Mouse (Mus musculus) heart, embryonic 11.5 days (tissue): ENCODE data around the gene Wdr5. TPM values are rescaled to one million over a fixed set of nuclear protein-coding genes. Genes with fewer than 3 reads are reported as not detected.

Experiments
- ATAC-seq: fragments of 200-750 bp; cut with Nextera tagmentation; replicated peaks from 2 replicates; pipeline ENCODE4 v1.8.0; 2017; ENCODE audit warnings: moderate library complexity; ENCODE audit not compliant: insufficient number of reproducible peaks, low FRiP score, low TSS enrichment
- H3K27ac ChIP-seq: fragments of 300-500 bp; sonication (generic); 2 replicates; pipeline ENCODE4 v1.5.1; 2014; ENCODE audit warnings: mild to moderate bottlenecking, low read depth, low read length
- H3K27me3 ChIP-seq: fragments of 300-500 bp; sonication (generic); 2 replicates; pipeline ENCODE4 v1.6.1; 2014; ENCODE audit warnings: mild to moderate bottlenecking, low read length, mixed read lengths; ENCODE audit not compliant: control insufficient read depth, insufficient read depth
- H3K36me3 ChIP-seq: fragments of 300-500 bp; sonication (generic); 2 replicates; pipeline ENCODE4 v1.6.1; 2014; ENCODE audit warnings: mild to moderate bottlenecking, low read length, moderate library complexity, mixed read lengths; ENCODE audit not compliant: control insufficient read depth, insufficient read depth
- H3K4me1 ChIP-seq: fragments of 300-500 bp; sonication (generic); 2 replicates; pipeline ENCODE4 v1.6.1; 2014; ENCODE audit warnings: low read length; ENCODE audit not compliant: control insufficient read depth, insufficient read depth
- H3K4me2 ChIP-seq: fragments of 300-500 bp; sonication (generic); 2 replicates; pipeline ENCODE4 v1.6.1; 2014; ENCODE audit warnings: mild to moderate bottlenecking, moderate library complexity
- H3K4me3 ChIP-seq: fragments of 300-500 bp; sonication (generic); 2 replicates; pipeline ENCODE4 v1.5.1; 2014; ENCODE audit warnings: low read depth, low read length
- H3K9ac ChIP-seq: fragments of 300-500 bp; sonication (generic); 2 replicates; pipeline ENCODE4 v1.6.1; 2014; ENCODE audit warnings: mild to moderate bottlenecking, low read depth, low read length, moderate library complexity
- H3K9me3 ChIP-seq: fragments of 300-500 bp; sonication (generic); replicated peaks from 2 replicates; pipeline ENCODE4 v1.6.1; 2016; ENCODE audit warnings: low read length; ENCODE audit not compliant: control insufficient read depth
- WGBS: fragments of 180-500 bp; shearing (Covaris S2); extraction: QIAGEN DNeasy Blood & Tissue Kit; methylation state at CpG from one replicate; pipeline ENCODE4 v1.1.7; 2014; ENCODE audit not compliant: insufficient replicate concordance; 5-methylcytosine and 5-hydroxymethylcytosine counted together
- polyA plus RNA-seq: library from polyadenylated mRNA; unstranded; fragments of >200 nt; fragmentation: Nextera tagmentation; extraction: Ambion mirVana; gene quantifications from 2 replicates; pipeline ENCODE4 v1.2.1, GENCODE M21; 2014

Wdr5 gene
- polyA plus RNA-seq, 1 experiment from 2014 or later = 37.2 TPM

DNA sequence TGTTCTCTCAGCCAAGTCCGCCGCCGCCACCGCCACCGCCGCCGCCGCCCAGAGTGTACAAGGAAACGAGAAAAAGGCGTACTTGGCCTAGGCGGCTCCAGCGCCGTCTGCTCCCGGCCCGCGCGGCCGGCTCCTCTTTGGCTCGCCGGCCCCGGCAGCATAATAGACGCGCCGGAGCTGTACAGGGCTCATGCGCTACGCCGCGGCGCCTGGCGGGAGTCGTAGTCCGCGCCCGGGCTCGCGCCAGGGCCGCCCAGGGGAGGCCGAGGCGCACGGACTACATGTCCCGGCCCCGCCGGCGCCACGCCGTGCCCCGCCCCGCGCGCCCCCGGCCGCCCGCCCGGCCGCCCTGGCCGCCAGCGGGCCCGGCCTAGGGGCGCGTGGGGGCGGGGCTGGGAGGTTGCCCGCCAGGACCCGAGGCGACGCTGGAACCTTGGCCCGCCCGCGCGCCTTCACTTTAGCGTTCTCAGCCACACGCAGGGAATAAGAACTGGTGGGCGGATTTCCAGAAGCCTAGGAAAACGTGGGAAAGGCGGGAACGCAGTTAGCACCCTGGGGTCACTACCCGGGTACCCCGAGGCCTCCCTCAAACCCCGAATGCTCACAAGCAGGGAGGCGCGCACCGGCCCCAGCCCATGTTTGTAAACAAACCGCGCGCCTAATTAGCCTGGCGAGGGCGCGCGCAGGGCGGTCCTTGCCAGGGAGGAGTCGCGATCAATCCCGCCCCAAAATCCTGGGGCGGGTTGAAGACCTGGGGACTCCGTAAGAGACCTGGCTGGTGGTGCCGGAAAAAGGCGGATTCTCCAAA, 39.3 kb upstream of the Wdr5 start:
- H3K9me3 ChIP-seq = no peaks in the 10 kb centered on the region
- peaks cover 38% of the 10 kb centered on the region for H3K4me1 ChIP-seq
- peak overlapping the region; percentile 98 for H3K4me3 ChIP-seq
- ATAC-seq = peak; percentile 97
- peaks cover 3% of the 10 kb centered on the region; the same call in 1 of the 2 replicates for H3K36me3 ChIP-seq
- H3K9ac ChIP-seq = peak overlapping the region; percentile 97
- under 1% methylated on average over 71 of the region's 96 CpGs for WGBS
- peak overlapping the region; percentile 97 for H3K27ac ChIP-seq
- H3K4me2 ChIP-seq = peak overlapping the region; percentile 93
- no peaks in the 10 kb centered on the region for H3K27me3 ChIP-seq

DNA sequence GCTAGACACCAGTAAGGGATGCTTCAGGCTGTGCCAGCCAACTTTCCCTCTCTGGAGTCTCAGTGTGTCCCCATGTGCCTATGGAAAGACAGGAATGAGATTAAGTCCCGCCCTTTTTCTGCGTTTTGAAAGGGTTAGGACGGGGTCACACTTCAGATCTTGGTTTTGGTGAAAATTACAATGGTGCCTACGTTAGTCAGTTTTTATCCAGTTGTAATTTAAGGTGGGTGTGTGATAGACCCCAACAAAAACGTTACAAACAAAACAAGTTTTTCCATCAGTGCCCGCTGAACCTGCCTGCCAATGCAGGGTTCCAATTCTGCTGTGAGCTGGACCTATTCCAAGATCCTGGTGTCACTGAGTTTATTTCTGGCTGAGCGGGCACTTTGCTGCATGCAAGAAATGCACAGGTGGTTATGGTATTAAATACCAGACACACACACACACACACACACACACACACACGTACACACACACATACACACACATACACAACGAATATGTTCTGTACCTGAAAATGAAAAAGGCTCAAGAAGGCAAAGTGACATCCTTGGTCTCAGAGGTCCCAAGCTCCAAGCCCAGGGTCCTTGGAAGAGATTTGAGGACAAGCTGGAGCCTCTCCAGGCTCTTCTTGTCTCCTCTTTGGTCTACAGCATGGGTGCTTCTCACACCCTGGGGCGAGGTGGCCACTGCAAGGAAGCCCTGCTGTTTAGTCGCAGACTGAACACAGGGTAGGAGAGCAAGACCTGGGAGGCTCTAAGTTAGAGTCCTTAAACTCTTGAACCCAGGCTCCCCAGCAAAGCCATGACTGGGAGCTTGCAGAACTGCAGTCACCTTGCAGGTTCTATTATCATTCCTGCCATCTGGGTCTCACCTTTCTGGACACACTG, 38.4 kb upstream of the Wdr5 start:
- Histone ChIP-seq H3K4me2 (peak overlapping the region; percentile 93), H3K9ac (peak overlapping the region; percentile 76), H3K27ac (peak overlapping the region; percentile 95), H3K36me3 (no peaks in the 10 kb centered on the region), H3K4me1 (peaks cover 30% of the 10 kb centered on the region), H3K4me3 (peak overlapping the region; percentile 98), H3K27me3 (no peaks in the 10 kb centered on the region), H3K9me3 (no peaks in the 10 kb centered on the region)
- no peak for ATAC-seq
- WGBS = 31% methylated on average over 11 of the region's 11 CpGs

DNA sequence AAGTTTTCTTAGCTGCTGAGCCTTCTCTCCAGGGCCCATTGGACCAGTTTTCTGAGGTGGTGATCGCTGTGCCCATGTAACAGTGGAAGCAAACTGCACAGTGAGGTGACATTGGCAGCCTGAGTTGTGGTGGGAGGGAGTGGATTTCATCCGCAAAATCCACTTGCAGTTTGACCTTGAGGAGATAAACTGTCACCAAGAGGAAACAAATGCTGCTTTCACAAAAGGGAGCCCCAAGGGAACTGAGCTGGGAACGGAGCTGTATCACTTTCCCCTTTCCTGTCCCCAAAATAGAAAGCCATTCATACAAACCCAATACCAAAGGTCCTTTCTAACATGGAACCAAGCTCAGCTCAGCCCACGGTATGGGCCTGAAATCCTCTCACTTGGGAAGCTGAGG, 35.1 kb upstream of the Wdr5 start:
- no peaks in the 10 kb centered on the region for H3K9me3 ChIP-seq
- no peaks in the 10 kb centered on the region for H3K36me3 ChIP-seq
- no peaks in the 10 kb centered on the region for H3K27me3 ChIP-seq
- no peak overlapping the region for H3K4me2 ChIP-seq
- H3K9ac ChIP-seq = no peak overlapping the region
- H3K4me3 ChIP-seq = no peak overlapping the region
- peaks cover 5% of the 10 kb centered on the region; the same call in 1 of the 2 replicates for H3K4me1 ChIP-seq
- WGBS = 57% methylated on average over 4 of the region's 4 CpGs
- H3K27ac ChIP-seq = no peak overlapping the region
- ATAC-seq = no peak

DNA sequence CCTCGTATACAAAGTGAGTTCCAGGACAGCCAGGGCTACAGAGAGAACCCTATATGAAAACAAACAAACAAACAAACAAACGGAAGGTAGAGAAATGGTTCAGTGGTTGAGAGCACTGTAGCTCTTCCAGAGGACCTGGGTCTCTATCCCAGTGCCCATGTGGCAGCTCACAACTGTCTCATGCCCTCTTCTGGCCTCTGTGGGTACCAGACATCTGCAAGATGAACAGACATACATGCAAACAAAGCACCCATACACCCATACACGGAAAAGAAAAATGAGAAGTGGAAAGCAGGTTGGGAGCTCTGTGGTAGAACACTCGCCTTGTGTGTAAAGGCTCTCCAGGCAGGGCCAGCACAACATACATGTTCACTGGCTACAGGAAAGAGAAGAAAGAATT, 34.6 kb upstream of the Wdr5 start:
- Histone ChIP-seq H3K27ac (no peak overlapping the region), H3K36me3 (no peaks in the 10 kb centered on the region), H3K9ac (no peak overlapping the region), H3K9me3 (no peaks in the 10 kb centered on the region), H3K4me3 (no peak overlapping the region), H3K27me3 (no peaks in the 10 kb centered on the region), H3K4me2 (no peak overlapping the region), H3K4me1 (peaks cover 5% of the 10 kb centered on the region; the same call in 1 of the 2 replicates)
- no peak for ATAC-seq
- WGBS = 74% methylated on average over 4 of the region's 4 CpGs

DNA sequence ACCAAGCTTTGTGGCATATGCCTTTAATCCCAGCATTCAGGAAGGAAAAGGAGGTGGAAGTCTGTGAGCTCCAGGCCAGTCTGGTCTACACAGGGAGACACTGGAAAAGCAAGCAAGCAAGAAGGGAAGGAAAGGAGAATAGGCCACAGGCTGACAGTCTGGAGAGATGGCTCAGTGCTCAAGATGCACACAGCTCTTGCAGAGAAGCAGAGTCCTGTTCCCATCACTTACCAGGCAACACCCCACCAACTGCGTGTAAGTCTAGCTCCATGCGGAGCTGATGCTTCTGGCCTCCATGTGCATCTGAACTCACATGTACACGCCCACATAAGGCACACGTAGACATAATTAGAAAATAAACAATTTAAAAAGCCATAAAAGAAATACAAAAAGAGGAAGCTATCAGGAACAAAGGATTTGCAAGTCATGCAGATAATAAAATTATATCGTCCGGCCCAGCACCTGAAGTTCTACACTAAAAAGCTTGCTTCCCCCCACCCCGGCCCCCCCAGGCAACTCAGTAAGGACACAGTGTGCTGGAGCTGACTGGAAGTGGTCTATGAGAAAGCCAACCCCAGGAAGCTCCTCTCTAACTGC, 32.6 kb upstream of the Wdr5 start:
- H3K4me2 ChIP-seq = no peak overlapping the region
- H3K4me1 ChIP-seq = no peaks in the 10 kb centered on the region
- WGBS = 77% methylated on average over 7 of the region's 7 CpGs

DNA sequence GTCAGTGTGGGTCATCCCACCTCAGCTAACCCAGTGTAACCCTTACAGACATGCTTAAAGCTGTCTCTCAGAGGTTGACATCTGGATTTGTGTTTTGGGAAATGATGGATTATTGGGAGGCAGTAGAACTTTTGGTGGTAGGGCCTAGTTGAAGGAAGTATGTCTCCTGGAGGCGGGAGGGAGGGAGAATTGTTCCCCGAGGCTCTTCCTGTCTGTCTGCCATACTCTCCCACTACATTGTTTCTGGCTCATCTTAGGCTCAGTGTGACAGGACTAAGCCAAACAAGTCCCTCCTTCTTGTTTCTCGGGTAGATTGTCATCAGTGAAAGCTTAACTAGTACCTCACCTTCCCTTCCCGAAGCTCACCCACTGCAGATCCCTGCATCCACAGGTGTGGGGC, 28.2 kb upstream of the Wdr5 start:
- Histone ChIP-seq H3K4me3 (no peak overlapping the region), H3K36me3 (no peaks in the 10 kb centered on the region), H3K4me2 (no peak overlapping the region), H3K27ac (no peak overlapping the region), H3K4me1 (no peaks in the 10 kb centered on the region), H3K9ac (no peak overlapping the region), H3K9me3 (no peaks in the 10 kb centered on the region), H3K27me3 (no peaks in the 10 kb centered on the region)
- no peak for ATAC-seq
- 55% methylated on average over 4 of the region's 4 CpGs for WGBS

More for the DNA sequence above, 32.6 kb upstream of the Wdr5 start:
- Histone ChIP-seq H3K36me3 (no peaks in the 10 kb centered on the region), H3K27ac (no peak overlapping the region), H3K27me3 (no peaks in the 10 kb centered on the region), H3K4me3 (no peak overlapping the region), H3K9me3 (no peaks in the 10 kb centered on the region), H3K9ac (no peak overlapping the region)
- no peak for ATAC-seq

DNA sequence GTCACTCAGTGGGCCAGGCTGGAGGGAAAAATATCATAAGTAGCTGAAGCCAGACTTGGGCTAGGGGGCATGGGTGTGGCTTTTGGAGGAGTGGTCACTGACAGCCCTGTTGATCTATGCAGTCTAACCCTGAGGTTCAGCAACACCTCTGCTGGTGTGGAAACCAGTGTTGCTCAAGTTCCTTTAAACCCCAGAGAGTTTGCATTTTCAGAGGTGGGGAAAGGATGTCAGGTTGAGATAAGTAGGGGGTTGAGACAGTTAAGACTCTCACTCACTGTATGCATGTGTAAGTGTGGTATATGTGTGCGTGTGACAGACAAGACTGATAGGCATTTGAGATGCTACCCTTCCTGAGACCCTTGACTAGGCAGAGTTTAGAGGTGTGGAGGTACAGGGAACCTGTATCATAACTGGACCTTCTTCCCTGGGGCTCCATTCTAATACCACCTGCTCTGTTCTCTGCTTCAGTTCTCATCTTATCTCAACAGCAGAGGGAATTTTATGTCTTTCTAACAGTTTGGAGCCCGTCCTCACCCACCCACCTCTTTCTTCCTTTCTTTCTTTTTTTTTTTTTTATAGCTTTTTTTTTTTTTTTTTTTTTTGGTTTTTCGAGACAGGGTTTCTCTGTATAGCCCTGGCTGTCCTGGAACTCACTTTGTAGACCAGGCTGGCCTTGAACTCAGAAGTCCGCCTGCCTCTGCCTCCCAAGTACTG, 27.5 kb upstream of the Wdr5 start:
- Histone ChIP-seq H3K4me2 (no peak overlapping the region), H3K27ac (no peak overlapping the region), H3K27me3 (no peaks in the 10 kb centered on the region), H3K36me3 (no peaks in the 10 kb centered on the region), H3K9ac (no peak overlapping the region), H3K4me3 (no peak overlapping the region), H3K9me3 (no peaks in the 10 kb centered on the region), H3K4me1 (no peaks in the 10 kb centered on the region)
- 66% methylated on average over 3 of the region's 4 CpGs for WGBS
- no peak for ATAC-seq

GRCm38 (mm10) chr2:27488362-27488761, 26.6 kb upstream of the Wdr5 start:
- ATAC-seq = no peak
- Histone ChIP-seq H3K9me3 (no peaks in the 10 kb centered on the region), H3K4me1 (no peaks in the 10 kb centered on the region), H3K9ac (no peak overlapping the region), H3K27ac (no peak overlapping the region), H3K36me3 (no peaks in the 10 kb centered on the region), H3K27me3 (no peaks in the 10 kb centered on the region), H3K4me3 (no peak overlapping the region), H3K4me2 (no peak overlapping the region)
- WGBS = 84% methylated on average over 1 of the region's 1 CpGs
